Mouse (Mus musculus): ENCODE results near the gene Zfp629. TPM values are rescaled to one million over a fixed set of nuclear protein-coding genes. Genes with fewer than 3 reads are reported as not detected.
"Not testable (repeated sequence)": the region's sequence is repeated elsewhere in the genome, so short reads cannot be mapped to it uniquely, and the experiment has no call there.

The Zfp629 gene
- polyA plus RNA-seq, 1 experiment = 4.9 TPM

- WGBS = 78% methylated on average over 3 of the region's 3 CpGs
- no peaks in the 10 kb centered on the region for H3K27me3 ChIP-seq (ENCODE audit: control insufficient read depth, insufficient read depth, low read length)
- no peaks in the 10 kb centered on the region for H3K4me1 ChIP-seq (ENCODE audit: control insufficient read depth, insufficient read depth, insufficient read length)
- H3K4me3 ChIP-seq (ENCODE audit: extremely low read depth, insufficient read depth, insufficient read length) = no peak overlapping the region
- H3K36me3 ChIP-seq (ENCODE audit: control insufficient read depth, insufficient read depth, low read length) = no peaks in the 10 kb centered on the region
- H3K27ac ChIP-seq (ENCODE audit: insufficient read depth, low read length) = no peak overlapping the region
- TF ChIP-seq CTCF (IDR thresholded peaks at IDR 0.05; ENCODE audit: extremely low read depth, insufficient read depth, insufficient read length, insufficient replicate concordance) = no peak
- TF ChIP-seq POLR2A (IDR thresholded peaks at IDR 0.05; ENCODE audit: low read depth, low read length) = no peak
- DNase-seq (ENCODE audit: low read depth in 1 of 2, low spot score in 2 of 2) = no peak
Measured at GRCm38 (mm10) chr7:127651624-127652023, 36.0 kb upstream of the Zfp629 start.

DNA sequence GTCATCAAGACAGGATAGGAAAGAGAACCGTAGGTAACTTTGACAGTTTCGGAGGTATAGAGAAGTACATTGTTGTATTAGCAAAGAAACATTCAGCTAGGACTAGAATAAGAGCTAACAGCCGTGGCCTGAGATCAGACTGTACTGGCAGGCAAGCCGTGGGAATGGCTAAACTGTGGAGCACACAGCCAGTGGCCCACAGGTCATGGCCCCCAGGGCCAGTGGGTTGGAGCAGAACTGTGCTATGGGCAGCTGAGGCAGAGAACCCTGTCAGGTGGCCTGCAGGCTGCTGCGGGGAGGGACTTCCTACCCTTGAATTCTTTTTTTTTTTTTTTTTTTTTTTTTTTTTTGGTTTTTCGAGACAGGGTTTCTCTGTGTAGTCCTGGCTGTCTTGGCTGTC, 33.6 kb upstream of the Zfp629 start:
- WGBS = 81% methylated on average over 6 of the region's 6 CpGs
- Histone ChIP-seq H3K4me1 (ENCODE audit: control insufficient read depth, insufficient read depth, insufficient read length) (no peaks in the 10 kb centered on the region), H3K36me3 (ENCODE audit: control insufficient read depth, insufficient read depth, low read length) (no peaks in the 10 kb centered on the region), H3K4me3 (ENCODE audit: extremely low read depth, insufficient read depth, insufficient read length) (no peak overlapping the region), H3K27me3 (ENCODE audit: control insufficient read depth, insufficient read depth, low read length) (no peaks in the 10 kb centered on the region), H3K27ac (ENCODE audit: insufficient read depth, low read length) (no peak overlapping the region)
- no peak for DNase-seq (ENCODE audit: low read depth in 1 of 2, low spot score in 2 of 2)
- TF ChIP-seq CTCF (IDR thresholded peaks at IDR 0.05; ENCODE audit: extremely low read depth, insufficient read depth, insufficient read length, insufficient replicate concordance) (no peak), POLR2A (IDR thresholded peaks at IDR 0.05; ENCODE audit: low read depth, low read length) (no peak)

DNA sequence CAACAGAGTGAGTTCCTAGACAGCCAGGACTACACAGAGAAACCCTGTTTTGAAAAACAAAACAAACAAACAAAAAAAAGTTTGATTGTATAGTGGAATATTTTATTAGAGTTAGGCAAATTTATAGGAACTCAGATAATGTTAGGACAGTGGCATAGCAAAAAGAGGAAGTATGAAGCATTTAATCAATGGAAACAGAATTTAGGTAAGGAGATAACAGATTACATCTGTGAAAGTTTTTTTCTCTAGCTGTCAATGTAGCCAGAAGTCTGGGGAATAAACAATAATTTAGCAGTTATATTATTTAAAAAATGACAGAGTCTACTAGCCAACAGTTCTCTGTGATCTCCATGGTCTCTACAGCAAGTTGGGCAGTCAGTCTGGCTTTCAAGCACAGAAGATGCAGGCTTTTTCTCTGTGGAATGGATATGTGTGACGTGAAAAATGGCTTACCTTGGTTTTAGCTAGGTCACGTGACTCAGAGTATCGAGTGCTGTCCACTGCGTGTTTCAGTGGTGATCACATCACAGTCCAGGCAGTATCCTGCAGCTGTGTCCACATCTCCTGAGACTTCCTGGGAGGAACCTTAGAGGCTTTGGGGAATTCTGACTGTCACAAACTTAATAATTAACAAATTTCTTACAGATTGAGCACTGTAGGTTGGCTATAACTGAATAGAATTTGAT, 33.1 kb upstream of the Zfp629 start:
- TF ChIP-seq POLR2A (IDR thresholded peaks at IDR 0.05; ENCODE audit: low read depth, low read length) = no peak
- no peak for TF ChIP-seq CTCF (IDR thresholded peaks at IDR 0.05; ENCODE audit: extremely low read depth, insufficient read depth, insufficient read length, insufficient replicate concordance)
- 77% methylated on average over 4 of the region's 4 CpGs for WGBS
- no peaks in the 10 kb centered on the region for H3K36me3 ChIP-seq (ENCODE audit: control insufficient read depth, insufficient read depth, low read length)
- no peaks in the 10 kb centered on the region for H3K4me1 ChIP-seq (ENCODE audit: control insufficient read depth, insufficient read depth, insufficient read length)
- no peak for DNase-seq (ENCODE audit: low read depth in 1 of 2, low spot score in 2 of 2)
- no peaks in the 10 kb centered on the region for H3K27me3 ChIP-seq (ENCODE audit: control insufficient read depth, insufficient read depth, low read length)
- H3K4me3 ChIP-seq (ENCODE audit: extremely low read depth, insufficient read depth, insufficient read length) = no peak overlapping the region
- no peak overlapping the region for H3K27ac ChIP-seq (ENCODE audit: insufficient read depth, low read length)

GRCm38 (mm10) chr7:127647576-127647975, 32.0 kb upstream of the Zfp629 start:
- H3K27me3 ChIP-seq (ENCODE audit: control insufficient read depth, insufficient read depth, low read length); H3K4me1 ChIP-seq (ENCODE audit: control insufficient read depth, insufficient read depth, insufficient read length); DNase-seq (ENCODE audit: low read depth in 1 of 2, low spot score in 2 of 2); H3K36me3 ChIP-seq (ENCODE audit: control insufficient read depth, insufficient read depth, low read length); H3K27ac ChIP-seq (ENCODE audit: insufficient read depth, low read length); H3K4me3 ChIP-seq (ENCODE audit: extremely low read depth, insufficient read depth, insufficient read length): not testable (repeated sequence)
- WGBS = 88% methylated on average over 7 of the region's 7 CpGs

DNA sequence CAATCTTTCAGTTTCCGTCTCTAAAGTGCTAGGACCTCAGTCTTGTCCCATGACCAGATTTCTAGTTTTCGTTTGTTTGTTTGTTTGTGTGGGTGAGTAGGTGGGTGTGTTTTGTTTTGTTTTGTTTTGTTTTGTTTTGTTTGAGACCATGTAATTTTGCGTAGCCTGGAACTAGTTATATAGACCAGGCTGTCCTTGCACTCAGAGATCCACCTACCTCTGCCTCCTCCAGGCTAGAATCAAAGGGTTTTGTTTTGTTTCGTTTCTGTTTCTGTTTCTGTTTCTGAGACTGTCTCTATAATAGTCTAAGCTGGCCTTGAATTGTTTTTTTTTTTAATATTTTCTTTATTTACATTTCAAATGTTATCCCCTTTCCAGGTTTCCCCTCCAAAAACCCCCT, 30.8 kb upstream of the Zfp629 start:
- Histone ChIP-seq H3K36me3 (ENCODE audit: control insufficient read depth, insufficient read depth, low read length) (no peaks in the 10 kb centered on the region), H3K4me1 (ENCODE audit: control insufficient read depth, insufficient read depth, insufficient read length) (no peaks in the 10 kb centered on the region; the same call in 1 of the 2 replicates), H3K27me3 (ENCODE audit: control insufficient read depth, insufficient read depth, low read length) (no peaks in the 10 kb centered on the region), H3K4me3 (ENCODE audit: extremely low read depth, insufficient read depth, insufficient read length) (no peak overlapping the region), H3K27ac (ENCODE audit: insufficient read depth, low read length) (no peak overlapping the region)
- no peak for DNase-seq (ENCODE audit: low read depth in 1 of 2, low spot score in 2 of 2)
- 61% methylated on average over 4 of the region's 4 CpGs for WGBS
- TF ChIP-seq CTCF (IDR thresholded peaks at IDR 0.05; ENCODE audit: extremely low read depth, insufficient read depth, insufficient read length, insufficient replicate concordance) (no peak), POLR2A (IDR thresholded peaks at IDR 0.05; ENCODE audit: low read depth, low read length) (no peak)

DNA sequence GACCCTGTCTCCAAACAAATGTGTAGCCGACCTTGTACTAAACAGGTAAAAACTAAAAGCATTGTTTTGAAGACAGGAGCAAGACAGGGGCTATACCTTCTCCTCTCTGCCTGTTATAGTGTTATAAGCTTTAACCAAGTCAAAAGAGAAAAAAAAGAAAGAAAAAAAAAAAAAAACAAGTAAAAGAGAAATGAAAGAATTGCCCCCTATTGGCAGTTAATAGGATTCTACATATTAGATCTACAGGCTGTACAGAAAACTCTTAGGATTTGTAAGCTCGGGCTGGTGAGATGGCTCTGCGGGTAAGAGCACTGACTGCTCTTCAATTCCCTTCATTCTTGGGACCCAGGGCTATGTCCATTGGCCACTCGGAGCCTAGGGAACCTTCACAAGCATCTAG, 26.7 kb upstream of the Zfp629 start:
- no peak overlapping the region for H3K4me3 ChIP-seq (ENCODE audit: extremely low read depth, insufficient read depth, insufficient read length)
- WGBS = 85% methylated on average over 4 of the region's 4 CpGs
- no peaks in the 10 kb centered on the region for H3K27me3 ChIP-seq (ENCODE audit: control insufficient read depth, insufficient read depth, low read length)
- H3K4me1 ChIP-seq (ENCODE audit: control insufficient read depth, insufficient read depth, insufficient read length) = no peaks in the 10 kb centered on the region; the same call in 1 of the 2 replicates
- TF ChIP-seq CTCF (IDR thresholded peaks at IDR 0.05; ENCODE audit: extremely low read depth, insufficient read depth, insufficient read length, insufficient replicate concordance) = no peak
- TF ChIP-seq POLR2A (IDR thresholded peaks at IDR 0.05; ENCODE audit: low read depth, low read length) = no peak
- H3K36me3 ChIP-seq (ENCODE audit: control insufficient read depth, insufficient read depth, low read length) = no peaks in the 10 kb centered on the region
- no peak for DNase-seq (ENCODE audit: low read depth in 1 of 2, low spot score in 2 of 2)
- H3K27ac ChIP-seq (ENCODE audit: insufficient read depth, low read length) = no peak overlapping the region

- WGBS = 57% methylated on average over 4 of the region's 4 CpGs
- TF ChIP-seq POLR2A (IDR thresholded peaks at IDR 0.05; ENCODE audit: low read depth, low read length) = no peak
- TF ChIP-seq CTCF (IDR thresholded peaks at IDR 0.05; ENCODE audit: extremely low read depth, insufficient read depth, insufficient read length, insufficient replicate concordance) = no peak
Measured at GRCm38 (mm10) chr7:127641260-127641659, 25.7 kb upstream of the Zfp629 start.

More at GRCm38 (mm10) chr7:127641260-127641659, 25.7 kb upstream of the Zfp629 start:
- DNase-seq (ENCODE audit: low read depth in 1 of 2, low spot score in 2 of 2) = no peak
- Histone ChIP-seq H3K27ac (ENCODE audit: insufficient read depth, low read length) (no peak overlapping the region), H3K4me3 (ENCODE audit: extremely low read depth, insufficient read depth, insufficient read length) (no peak overlapping the region), H3K4me1 (ENCODE audit: control insufficient read depth, insufficient read depth, insufficient read length) (no peaks in the 10 kb centered on the region; the same call in 1 of the 2 replicates), H3K27me3 (ENCODE audit: control insufficient read depth, insufficient read depth, low read length) (0 out of 2 replicates have a peak, but pooled peaks cover 2% of the 10 kb centered on the region), H3K36me3 (ENCODE audit: control insufficient read depth, insufficient read depth, low read length) (no peaks in the 10 kb centered on the region)

Measured in spleen, adult 2 months (tissue).